Mouse (Mus musculus): ENCODE data around the gene Rps3. TPM values are rescaled to one million over a fixed set of nuclear protein-coding genes. Genes with fewer than 3 reads are reported as not detected.
A peak's percentile ranks its signal among the peaks of the same experiment; 100 is the strongest.

The Rps3 gene
- total RNA-seq, 2 experiments from 2014 or later, result 554 to 575 TPM

DNA sequence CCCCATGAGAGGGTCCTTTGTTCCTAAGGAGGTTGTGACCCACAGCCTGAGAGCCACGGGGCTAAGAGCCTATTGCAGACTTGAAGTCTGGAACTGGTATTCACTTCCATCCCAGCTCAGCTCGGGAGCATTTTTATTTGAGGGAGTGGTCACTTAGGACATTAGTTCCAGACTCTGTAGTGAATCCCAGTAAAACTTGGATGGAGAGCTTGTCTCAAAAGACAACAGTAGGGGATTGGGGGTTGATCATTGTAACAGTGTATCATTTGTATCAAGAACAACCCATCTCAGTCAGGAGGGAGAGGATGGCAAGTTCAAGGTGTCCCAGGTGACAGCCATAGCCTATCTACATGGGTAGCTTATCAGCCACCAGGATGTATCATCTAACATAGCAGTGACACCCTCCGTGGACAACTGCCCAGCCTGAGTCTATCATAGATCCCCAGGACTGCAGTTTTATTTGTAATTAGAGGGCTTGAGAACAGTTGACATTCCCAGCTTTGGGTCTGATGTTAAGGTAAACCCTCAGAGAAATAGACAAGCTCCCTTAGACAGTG is 6.9 kb downstream of the Rps3 start:
- DNase-seq, result no peak

GRCm38 (mm10) chr7:99475562-99475911 is 8.0 kb downstream of the Rps3 start:
- DNase-seq, result no peak

- no peak for DNase-seq
These were observed 8.5 kb downstream of the Rps3 start for GRCm38 (mm10) chr7:99474836-99475561.

DNA sequence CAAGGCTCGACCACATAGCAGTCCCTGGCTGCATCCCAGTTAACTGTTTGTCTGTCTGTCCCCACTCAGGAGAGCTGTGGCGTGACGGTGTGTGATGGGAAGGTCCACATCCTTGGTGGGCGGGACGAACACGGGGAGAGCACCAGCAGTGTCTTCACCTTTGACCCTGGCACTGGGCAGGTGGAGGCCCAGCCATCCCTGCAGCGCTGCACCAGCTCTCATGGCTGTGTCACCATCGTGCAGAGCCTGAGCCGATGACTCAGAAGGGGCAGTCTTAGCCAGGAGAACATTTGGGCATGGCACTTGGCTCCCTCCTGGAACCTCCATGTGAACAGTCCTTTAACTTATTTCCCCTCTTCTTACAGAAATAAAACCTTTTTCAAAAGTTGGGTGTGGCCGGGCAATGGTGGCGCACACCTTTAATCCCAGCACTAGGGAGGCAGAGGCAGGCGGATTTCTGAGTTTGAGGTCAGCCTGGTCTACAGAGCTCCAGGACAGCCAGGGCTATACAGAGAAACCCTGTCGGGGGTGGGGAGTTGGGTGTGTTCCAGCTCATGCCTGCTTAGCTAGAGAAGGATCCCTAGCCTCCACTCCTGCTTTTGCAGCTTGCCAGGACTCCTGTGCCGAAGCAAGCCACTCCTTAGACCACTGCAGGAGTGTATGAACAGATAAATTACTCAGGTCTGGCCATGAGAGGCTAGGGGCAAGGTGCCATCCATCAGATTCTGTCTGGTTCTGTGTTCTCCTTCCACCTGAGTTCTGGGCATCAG is 9.7 kb downstream of the Rps3 start:
- peak; percentile 57 for DNase-seq

DNA sequence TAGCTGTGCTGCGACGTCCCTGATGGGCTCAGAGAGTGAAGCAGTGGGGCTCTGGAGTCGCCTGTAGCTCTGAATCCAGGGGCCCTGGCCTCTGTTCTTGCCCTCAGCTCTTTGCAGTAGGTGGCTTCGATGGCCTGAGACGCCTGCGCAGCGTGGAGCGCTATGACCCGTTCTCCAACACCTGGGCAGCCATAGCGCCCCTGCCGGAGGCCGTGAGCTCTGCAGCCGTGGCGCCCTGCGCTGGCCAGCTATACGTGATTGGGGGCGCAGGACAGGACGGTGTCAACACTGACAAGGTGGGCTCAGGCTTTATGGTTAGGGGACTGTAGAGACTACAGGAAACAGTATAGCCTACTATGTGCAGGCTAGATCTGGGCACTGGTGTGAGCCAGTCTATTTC is 12.0 kb downstream of the Rps3 start:
- no peak for DNase-seq

DNA sequence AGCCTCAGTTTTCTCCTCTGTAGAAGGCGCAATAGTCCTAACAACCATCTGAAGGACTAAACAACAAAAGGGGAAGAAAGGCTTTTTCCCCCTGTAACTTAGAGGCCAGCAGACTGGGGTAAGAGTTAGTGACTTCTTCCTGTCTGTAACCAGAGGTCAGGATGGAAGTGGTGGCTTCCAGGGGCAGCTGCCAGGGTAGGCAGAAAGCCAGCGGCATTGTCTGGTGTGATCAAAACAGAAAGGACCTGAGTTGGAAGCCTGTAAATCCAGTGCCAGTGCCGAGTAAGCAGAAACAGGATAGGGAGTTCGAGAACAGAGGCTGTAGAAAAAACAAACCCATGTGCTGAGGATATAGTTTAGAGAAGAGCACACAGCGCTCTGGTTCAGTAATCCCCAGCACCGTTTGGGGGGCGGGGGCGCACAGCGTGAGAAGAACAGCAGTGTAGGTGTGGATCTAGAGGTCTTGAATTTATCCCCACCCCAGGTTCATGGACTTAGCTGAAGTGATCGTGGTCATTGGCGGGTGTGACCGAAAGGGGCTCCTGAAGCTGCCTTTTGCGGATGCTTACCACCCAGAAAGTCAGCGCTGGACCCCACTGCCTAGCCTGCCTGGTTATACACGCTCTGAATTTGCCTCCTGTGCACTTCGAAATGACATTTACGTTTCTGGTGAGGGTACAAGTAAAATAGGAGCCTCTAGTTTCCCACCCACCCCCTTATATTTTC is 13.7 kb downstream of the Rps3 start:
- peak; percentile 28 for DNase-seq

DNA sequence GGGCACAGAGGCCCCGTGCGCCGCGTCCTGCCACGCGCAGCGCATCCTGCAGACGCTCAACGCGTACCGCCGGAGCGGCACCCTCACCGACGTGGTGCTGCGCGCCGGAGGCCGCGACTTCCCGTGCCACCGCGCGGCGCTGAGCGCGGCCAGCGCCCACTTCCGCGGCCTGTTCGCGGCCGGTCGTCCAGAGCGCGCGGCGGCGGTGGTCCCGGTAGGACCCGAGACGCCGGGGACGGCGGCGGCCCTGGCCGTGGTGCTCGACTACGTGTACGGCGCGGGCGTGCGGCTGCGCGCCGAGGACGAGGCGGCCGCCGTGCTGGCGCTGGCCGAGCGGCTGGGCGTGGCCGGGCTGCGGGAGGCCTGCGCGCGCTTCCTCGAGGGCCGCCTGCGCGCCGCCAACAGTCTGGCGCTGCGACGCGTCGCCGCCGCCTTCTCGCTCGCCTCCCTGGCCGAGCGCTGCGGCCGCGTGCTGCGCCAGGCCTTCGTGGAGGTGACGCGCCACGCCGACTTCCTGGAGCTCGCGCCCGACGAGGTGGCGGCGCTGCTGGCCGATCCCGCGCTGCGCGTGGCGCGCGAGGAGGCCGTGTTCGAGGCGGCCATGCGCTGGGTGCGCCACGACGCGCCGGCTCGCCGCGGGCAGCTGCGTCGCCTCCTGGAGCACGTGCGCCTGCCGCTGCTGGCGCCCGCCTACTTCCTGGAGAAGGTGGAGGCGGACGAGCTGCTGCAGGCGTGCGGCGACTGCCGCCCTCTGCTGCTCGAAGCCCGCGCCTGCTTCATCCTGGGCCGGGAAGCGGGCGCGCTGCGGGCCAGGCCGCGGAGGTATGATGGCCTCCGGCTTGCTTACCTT is 15.0 kb downstream of the Rps3 start:
- DNase-seq, result peak; percentile 79

DNA sequence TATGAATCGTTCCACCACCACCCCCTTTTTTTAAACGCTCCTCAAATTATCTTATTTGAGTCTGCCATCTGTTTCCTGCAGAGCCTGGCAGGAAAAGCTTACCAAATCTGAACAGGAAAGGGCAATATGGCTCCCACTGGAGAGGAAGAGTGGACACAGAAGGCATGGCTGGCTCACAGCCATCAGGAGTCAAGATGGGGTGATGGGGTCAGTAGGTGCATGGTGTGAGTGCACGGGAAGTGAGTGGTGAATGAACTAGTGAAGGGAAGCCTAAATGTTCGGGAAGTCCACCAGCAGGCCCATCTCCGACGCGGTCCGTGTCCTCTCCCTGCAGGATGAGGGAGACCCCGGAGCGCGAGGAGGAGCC is 15.6 kb downstream of the Rps3 start:
- DNase-seq, result peak; percentile 63

- no peak for DNase-seq
These were observed 17.7 kb downstream of the Rps3 start, which contains the start of gene Klhl35 for GRCm38 (mm10) chr7:99465811-99466210. Klhl35 (plus strand) TSS chr7:99466004.

- DNase-seq, result no peak
These were observed 20.4 kb downstream of the Rps3 start for GRCm38 (mm10) chr7:99463120-99463519.

GRCm38 (mm10) chr7:99459888-99460652 is 23.5 kb downstream of the Rps3 start:
- DNase-seq, result no peak

DNA sequence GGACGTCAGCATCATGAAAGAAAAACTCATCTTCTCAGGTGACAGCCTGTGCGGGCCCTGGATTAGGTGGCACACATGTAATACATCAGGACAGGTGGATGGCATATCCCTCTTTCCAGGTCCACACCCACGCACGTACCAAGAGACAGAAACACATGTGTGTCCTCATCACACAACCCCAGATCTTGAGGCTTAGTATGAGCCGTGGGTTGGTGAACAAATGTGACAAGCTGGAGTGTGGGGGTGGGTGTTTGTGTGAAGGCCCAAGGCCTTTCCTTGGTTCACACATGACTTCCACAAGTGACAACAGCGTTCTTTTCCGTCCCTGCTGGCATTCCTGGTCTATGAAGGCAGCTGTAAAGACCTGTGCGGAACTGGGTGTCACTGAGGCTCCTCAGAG is 24.7 kb downstream of the Rps3 start:
- no peak for DNase-seq

DNA sequence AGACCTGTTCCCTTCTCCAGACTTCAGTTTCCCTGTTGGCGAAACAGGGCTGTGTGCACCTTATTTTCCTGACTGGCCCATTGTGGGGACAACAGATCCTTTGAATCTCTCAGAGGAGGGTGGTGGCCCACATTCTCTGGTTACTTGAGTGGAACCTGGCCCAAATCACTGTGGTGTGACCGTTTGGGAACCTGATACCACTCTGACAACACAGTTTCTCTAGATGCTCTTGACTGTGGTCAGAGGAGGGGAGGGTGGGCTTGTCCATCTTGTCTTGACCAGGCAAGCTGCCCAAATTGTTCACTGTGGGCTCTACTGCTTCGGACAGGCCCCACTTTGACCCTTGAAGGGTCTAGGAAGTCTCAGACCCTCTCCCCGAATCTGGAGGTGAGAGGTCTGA is 29.5 kb downstream of the Rps3 start:
- no peak for DNase-seq

DNA sequence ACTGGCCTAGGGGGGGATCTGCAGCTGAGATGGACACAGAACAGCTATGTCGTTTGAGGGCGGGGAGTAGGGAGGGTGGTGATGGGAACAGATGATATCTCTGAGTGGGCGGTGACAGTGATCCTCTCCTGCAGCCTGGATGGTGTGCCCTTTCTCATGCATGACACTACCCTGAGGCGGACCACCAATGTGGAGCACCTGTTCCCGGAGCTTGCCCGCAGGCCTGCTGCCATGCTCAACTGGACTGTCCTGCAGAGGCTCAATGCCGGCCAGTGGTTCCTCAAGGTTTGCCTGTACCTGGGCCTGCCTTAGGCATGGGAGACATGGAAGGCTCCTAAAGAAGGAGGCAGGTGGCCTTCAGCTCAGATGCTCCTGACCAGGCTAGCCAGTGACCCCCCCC is 30.7 kb downstream of the Rps3 start:
- no peak for DNase-seq

DNA sequence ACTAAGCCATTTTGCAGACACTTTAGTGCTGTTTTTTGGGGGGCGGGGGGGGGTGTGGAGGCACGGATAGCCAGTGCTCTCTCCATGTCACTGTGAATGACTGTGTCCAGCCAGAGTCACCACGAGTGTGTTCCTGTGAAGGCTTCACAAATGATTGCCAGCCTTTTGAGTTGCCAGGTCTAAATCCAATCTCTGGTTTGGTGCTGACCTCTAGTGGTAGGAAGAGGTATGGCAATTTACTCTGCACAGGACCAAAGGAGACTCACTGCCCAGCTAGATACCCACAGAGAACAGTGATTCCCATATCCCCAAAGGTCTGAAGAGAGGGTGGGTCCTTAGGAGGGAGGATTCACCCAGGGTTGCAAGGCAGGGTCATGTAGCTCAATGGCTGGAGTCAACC is 32.8 kb downstream of the Rps3 start:
- DNase-seq, result peak; percentile 78

DNA sequence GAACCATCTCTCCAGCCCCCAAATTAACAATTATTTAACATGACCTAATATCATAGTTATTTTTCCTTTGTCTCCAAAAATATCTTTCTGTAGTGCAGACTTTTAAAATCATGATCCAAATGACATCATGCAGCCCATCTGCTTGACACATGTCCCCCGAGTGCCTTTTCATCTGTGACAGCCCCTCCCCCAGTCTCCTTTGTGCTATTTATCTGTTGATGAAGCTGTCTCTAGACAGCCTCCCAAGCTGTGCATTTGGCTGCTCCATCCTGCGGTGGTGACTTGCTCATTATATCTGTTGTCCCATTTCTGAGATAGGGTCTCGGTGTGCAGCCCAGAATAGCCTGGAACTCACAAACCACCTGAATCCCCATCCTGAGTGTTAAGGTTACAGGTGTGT is 33.8 kb downstream of the Rps3 start:
- no peak for DNase-seq

- DNase-seq, result no peak
These were observed 34.5 kb downstream of the Rps3 start for GRCm38 (mm10) chr7:99449063-99449462.

- DNase-seq, result no peak
These were observed 34.9 kb downstream of the Rps3 start for GRCm38 (mm10) chr7:99448619-99449018.

- DNase-seq, result no peak
These were observed 36.2 kb downstream of the Rps3 start for GRCm38 (mm10) chr7:99447323-99447722.

GRCm38 (mm10) chr7:99445833-99446232 is 37.7 kb downstream of the Rps3 start:
- DNase-seq, result peak; percentile 25

- DNase-seq, result no peak
These were observed 39.5 kb downstream of the Rps3 start for GRCm38 (mm10) chr7:99444012-99444411.

Measured in adrenal gland, postnatal 10 days (tissue).